Mouse (Mus musculus) forebrain, embryonic 14.5 days (tissue): ENCODE data around the gene Mroh2a. TPM values are rescaled to one million over a fixed set of nuclear protein-coding genes. Genes with fewer than 3 reads are reported as not detected.

ENCODE experiments used
- ATAC-seq: fragments of 200-750 bp; cut with Nextera tagmentation; 2 replicates; pipeline ENCODE4 v1.8.0; 2017; ENCODE audit warnings: mild to moderate bottlenecking, moderate library complexity
- DNase-seq: peaks from one replicate; pipeline ENCODE4 v3.0.0-alpha.2; 2015; ENCODE audit warnings: low spot score
- H3K27ac ChIP-seq: fragments of 300-500 bp; sonication (generic); 2 replicates; pipeline ENCODE4 v1.5.1; 2014; ENCODE audit warnings: low read depth, mild to moderate bottlenecking, control low read depth, low read length, moderate library complexity
- H3K27me3 ChIP-seq: fragments of 300-500 bp; sonication (generic); replicated peaks from 2 replicates; pipeline ENCODE4 v1.6.1; 2014; ENCODE audit warnings: low read length, control low read depth, mixed read lengths; ENCODE audit not compliant: control insufficient read depth, insufficient read depth
- H3K36me3 ChIP-seq: fragments of 300-500 bp; sonication (generic); 2 replicates; pipeline ENCODE4 v1.6.1; 2014; ENCODE audit warnings: low read length, control low read depth; ENCODE audit not compliant: control insufficient read depth, insufficient read depth
- H3K4me1 ChIP-seq: fragments of 300-500 bp; sonication (generic); 2 replicates; pipeline ENCODE4 v1.6.1; 2014; ENCODE audit warnings: antibody characterized with exemption, low read length, control low read depth; ENCODE audit not compliant: control insufficient read depth, insufficient read depth
- H3K4me2 ChIP-seq: fragments of 300-500 bp; sonication (generic); 2 replicates; pipeline ENCODE4 v1.6.1; 2014; ENCODE audit warnings: mild to moderate bottlenecking, control low read depth, low read length
- H3K4me3 ChIP-seq: fragments of 300-500 bp; sonication (generic); 2 replicates; pipeline ENCODE4 v1.5.1; 2014; ENCODE audit warnings: low read depth, low read length, control low read depth
- H3K9ac ChIP-seq: fragments of 300-500 bp; sonication (generic); 2 replicates; pipeline ENCODE4 v1.6.1; 2014; ENCODE audit warnings: mild to moderate bottlenecking, low read length, control low read depth, moderate library complexity
- H3K9me3 ChIP-seq: fragments of 300-500 bp; sonication (generic); replicated peaks from 2 replicates; pipeline ENCODE4 v1.6.1; 2016; ENCODE audit warnings: low read length, control low read depth, mixed read lengths; ENCODE audit not compliant: control insufficient read depth
- WGBS: fragments of 180-500 bp; shearing (Covaris S2); extraction: QIAGEN DNeasy Blood & Tissue Kit; methylation state at CpG from one replicate; pipeline ENCODE4 v1.1.7; 2014; 5-methylcytosine and 5-hydroxymethylcytosine counted together
- polyA plus RNA-seq: library from polyadenylated mRNA; unstranded; fragments of >200 nt; fragmentation: Nextera tagmentation; extraction: Ambion mirVana; gene quantifications from 2 replicates; pipeline ENCODE4 v1.2.1, GENCODE M21; 2014

Mroh2a gene
- polyA plus RNA-seq, 1 experiment from 2014 or later = 1.7 TPM

GRCm38 (mm10) chr1:88263778-88264177, 37.0 kb downstream of the Mroh2a start:
- no peak for ATAC-seq

GRCm38 (mm10) chr1:88264237-88264868, 37.6 kb downstream of the Mroh2a start:
- Histone ChIP-seq H3K4me3 (no peak overlapping the region), H3K4me2 (no peak overlapping the region), H3K4me1 (no peaks in the 10 kb centered on the region), H3K27me3 (no peaks in the 10 kb centered on the region), H3K27ac (no peak overlapping the region), H3K9me3 (no peaks in the 10 kb centered on the region), H3K9ac (no peak overlapping the region), H3K36me3 (peaks cover 100% of the 10 kb centered on the region)
- ATAC-seq (no peak), DNase-seq (no peak)
- 90% methylated on average over 7 of the region's 7 CpGs for WGBS

More at GRCm38 (mm10) chr1:88263778-88264177, 37.0 kb downstream of the Mroh2a start:
- Histone ChIP-seq H3K27ac (no peak overlapping the region), H3K4me3 (no peak overlapping the region), H3K9ac (no peak overlapping the region), H3K4me2 (no peak overlapping the region), H3K36me3 (peaks cover 97% of the 10 kb centered on the region), H3K9me3 (no peaks in the 10 kb centered on the region), H3K27me3 (no peaks in the 10 kb centered on the region), H3K4me1 (no peaks in the 10 kb centered on the region)
- no peak for DNase-seq
- WGBS = 88% methylated on average over 5 of the region's 5 CpGs

- Histone ChIP-seq H3K27ac (no peak overlapping the region), H3K9me3 (no peaks in the 10 kb centered on the region), H3K4me3 (no peak overlapping the region), H3K4me2 (no peak overlapping the region), H3K36me3 (peaks cover 100% of the 10 kb centered on the region), H3K9ac (no peak overlapping the region), H3K4me1 (no peaks in the 10 kb centered on the region), H3K27me3 (no peaks in the 10 kb centered on the region)
- DNase-seq = no peak
- 78% methylated on average over 4 of the region's 4 CpGs for whole genome bisulfite sequencing
- ATAC-seq = no peak
These were observed 38.1 kb downstream of the Mroh2a start for GRCm38 (mm10) chr1:88264869-88265240.

DNA sequence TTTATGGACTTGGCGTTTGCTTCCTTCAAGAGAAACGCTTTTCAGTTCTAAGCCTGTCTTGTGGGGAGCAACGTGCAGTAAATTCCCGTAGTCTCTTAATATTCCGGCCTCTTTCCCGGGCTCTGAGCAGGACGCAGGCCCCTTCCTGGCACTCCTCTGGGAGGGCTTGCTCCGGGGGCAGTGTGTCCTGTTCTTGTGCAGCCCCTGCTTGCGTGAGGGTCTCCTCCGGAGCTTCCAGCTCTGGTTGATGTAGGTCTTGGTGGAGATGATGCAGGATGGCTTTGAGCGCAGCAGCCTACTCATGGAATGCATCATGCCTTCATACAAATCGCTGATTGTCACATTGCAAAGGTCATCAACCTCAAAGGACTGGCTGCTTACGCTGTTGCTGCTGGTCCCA, 39.3 kb downstream of the Mroh2a start:
- peaks cover 91% of the 10 kb centered on the region for H3K36me3 ChIP-seq
- H3K4me3 ChIP-seq = no peak overlapping the region
- no peaks in the 10 kb centered on the region for H3K27me3 ChIP-seq
- H3K9me3 ChIP-seq = no peaks in the 10 kb centered on the region
- no peak overlapping the region for H3K4me2 ChIP-seq
- DNase-seq (no peak), ATAC-seq (no peak)
- H3K27ac ChIP-seq = no peak overlapping the region
- H3K9ac ChIP-seq = no peak overlapping the region
- WGBS = 89% methylated on average over 13 of the region's 13 CpGs
- H3K4me1 ChIP-seq = no peaks in the 10 kb centered on the region

DNA sequence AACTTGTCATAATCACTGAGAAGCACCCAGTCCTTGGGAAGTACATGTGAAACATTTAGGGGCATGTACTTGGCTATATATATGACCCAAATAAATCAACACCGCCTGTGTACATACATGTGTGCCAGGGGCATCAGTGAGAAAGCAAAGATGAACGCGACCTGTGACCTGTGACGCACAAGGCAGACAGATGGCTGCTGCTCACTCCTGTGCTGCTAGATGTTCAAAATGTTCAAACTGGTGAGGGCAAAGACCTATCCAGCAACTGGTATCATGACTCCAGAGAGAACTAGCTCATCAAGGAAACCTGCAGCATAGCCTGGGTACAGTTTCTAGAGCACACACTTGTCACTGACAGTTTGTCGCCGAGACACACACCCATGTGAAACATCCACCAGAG, 40.7 kb downstream of the Mroh2a start:
- no peaks in the 10 kb centered on the region for H3K4me1 ChIP-seq
- no peak overlapping the region for H3K9ac ChIP-seq
- no peaks in the 10 kb centered on the region for H3K9me3 ChIP-seq
- no peak for ATAC-seq
- no peak for DNase-seq
- no peaks in the 10 kb centered on the region for H3K27me3 ChIP-seq
- WGBS = 95% methylated on average over 6 of the region's 6 CpGs
- no peak overlapping the region for H3K27ac ChIP-seq
- H3K4me2 ChIP-seq = no peak overlapping the region
- H3K36me3 ChIP-seq = peaks cover 89% of the 10 kb centered on the region
- H3K4me3 ChIP-seq = no peak overlapping the region

DNA sequence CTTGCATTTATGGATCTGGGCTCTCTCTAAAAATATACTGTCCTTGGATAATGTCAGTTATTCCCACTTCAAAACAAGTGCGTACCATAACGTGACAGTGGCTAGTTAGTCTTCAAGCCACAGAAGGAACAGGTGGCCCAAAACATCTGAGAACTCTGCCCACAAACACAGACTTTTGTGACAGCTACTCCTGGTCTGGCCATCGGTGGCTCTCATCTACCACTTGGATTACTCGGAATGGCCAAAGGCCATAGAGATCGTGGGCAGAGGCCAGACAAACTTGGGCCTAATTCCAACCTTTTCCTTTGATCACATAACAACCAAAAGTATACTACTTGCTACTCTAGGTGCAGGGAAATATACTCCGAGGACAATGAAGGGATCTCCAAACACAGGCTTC, 41.3 kb downstream of the Mroh2a start:
- no peaks in the 10 kb centered on the region for H3K27me3 ChIP-seq
- H3K27ac ChIP-seq = no peak overlapping the region
- DNase-seq (no peak), ATAC-seq (no peak)
- H3K36me3 ChIP-seq = peaks cover 89% of the 10 kb centered on the region
- no peaks in the 10 kb centered on the region for H3K9me3 ChIP-seq
- no peaks in the 10 kb centered on the region for H3K4me1 ChIP-seq
- H3K4me2 ChIP-seq = no peak overlapping the region
- no peak overlapping the region for H3K9ac ChIP-seq
- no peak overlapping the region for H3K4me3 ChIP-seq
- 85% methylated on average over 6 of the region's 6 CpGs for WGBS

GRCm38 (mm10) chr1:88269539-88270309, 42.9 kb downstream of the Mroh2a start:
- Histone ChIP-seq H3K9ac (no peak overlapping the region), H3K4me1 (no peaks in the 10 kb centered on the region), H3K9me3 (no peaks in the 10 kb centered on the region), H3K4me2 (no peak overlapping the region), H3K27me3 (no peaks in the 10 kb centered on the region), H3K27ac (no peak overlapping the region), H3K4me3 (no peak overlapping the region), H3K36me3 (peaks cover 89% of the 10 kb centered on the region)
- no peak for DNase-seq
- no peak for ATAC-seq
- WGBS = 89% methylated on average over 12 of the region's 12 CpGs

DNA sequence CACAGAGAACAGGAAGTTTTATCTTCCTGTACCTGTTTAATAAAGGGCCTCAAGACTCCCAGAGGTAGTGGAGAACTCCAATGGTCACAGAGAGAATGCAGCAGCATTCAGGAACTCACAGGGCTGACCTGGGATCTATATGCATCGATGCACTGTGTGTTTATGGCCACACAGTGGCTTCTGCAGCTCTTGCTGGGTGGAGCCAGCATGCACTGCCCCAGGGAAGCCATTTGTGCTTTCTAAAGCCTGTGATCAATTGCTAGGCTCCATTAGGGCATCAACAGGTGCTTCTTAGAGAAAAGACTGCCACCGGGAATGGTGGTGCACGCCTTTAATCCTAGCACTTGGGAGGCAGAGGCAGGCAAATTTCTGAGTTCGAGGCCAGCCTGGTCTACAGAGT, 46.1 kb downstream of the Mroh2a start:
- no peak overlapping the region for H3K4me2 ChIP-seq
- ATAC-seq = no peak
- no peak overlapping the region for H3K9ac ChIP-seq
- WGBS = 62% methylated on average over 4 of the region's 4 CpGs
- no peaks in the 10 kb centered on the region for H3K27me3 ChIP-seq
- H3K9me3 ChIP-seq = no peaks in the 10 kb centered on the region
- H3K4me3 ChIP-seq = no peak overlapping the region
- no peak overlapping the region for H3K27ac ChIP-seq
- no peak for DNase-seq
- peaks cover 14% of the 10 kb centered on the region for H3K4me1 ChIP-seq
- peaks cover 68% of the 10 kb centered on the region for H3K36me3 ChIP-seq

GRCm38 (mm10) chr1:88273326-88273725, 46.5 kb downstream of the Mroh2a start:
- Histone ChIP-seq H3K36me3 (peaks cover 64% of the 10 kb centered on the region), H3K27ac (no peak overlapping the region), H3K4me3 (no peak overlapping the region), H3K9me3 (no peaks in the 10 kb centered on the region), H3K4me1 (peaks cover 14% of the 10 kb centered on the region), H3K9ac (no peak overlapping the region), H3K27me3 (no peaks in the 10 kb centered on the region), H3K4me2 (no peak overlapping the region)
- ATAC-seq = no peak
- no peak for DNase-seq
- 96% methylated on average over 3 of the region's 3 CpGs for WGBS
